Mouse (Mus musculus): ENCODE measurements around the gene Tango6. TPM values are rescaled to one million over a fixed set of nuclear protein-coding genes. Genes with fewer than 3 reads are reported as not detected.

Tango6 gene
- polyA plus RNA-seq, 1 experiment from 2014 or later, result 7.2 TPM

GRCm38 (mm10) chr8:106839209-106840001 lies 156.5 kb downstream of the Tango6 start:
- Histone ChIP-seq H3K27me3 (ENCODE audit: control insufficient read depth, insufficient read depth, low read length) (no peaks in the 10 kb centered on the region), H3K9ac (ENCODE audit: low read depth, low read length) (no peak overlapping the region), H3K27ac (ENCODE audit: low read depth, low read length) (no peak overlapping the region; the same call in 1 of the 2 replicates)

GRCm38 (mm10) chr8:106850034-106850433 lies 167.2 kb downstream of the Tango6 start:
- Histone ChIP-seq H3K27ac (ENCODE audit: low read depth, low read length) (no peak overlapping the region), H3K9ac (ENCODE audit: low read depth, low read length) (no peak overlapping the region), H3K4me2 (replicated peaks; ENCODE audit: low read depth, low read length) (no peak overlapping the region), H3K4me1 (replicated peaks; ENCODE audit: control insufficient read depth, insufficient read depth, low read length) (no peaks in the 10 kb centered on the region), H3K36me3 (ENCODE audit: control insufficient read depth, insufficient read depth, low read length) (no peaks in the 10 kb centered on the region), H3K9me3 (ENCODE audit: control insufficient read depth, low read length) (no peaks in the 10 kb centered on the region), H3K4me3 (ENCODE audit: low read depth, low read length) (no peak overlapping the region), H3K27me3 (ENCODE audit: control insufficient read depth, insufficient read depth, low read length) (no peaks in the 10 kb centered on the region)
- ATAC-seq (ENCODE audit: low FRiP score), result no peak
- no peak for DNase-seq (ENCODE audit: low spot score)
- WGBS, result 92% methylated on average over 10 of the region's 10 CpGs

More at GRCm38 (mm10) chr8:106839209-106840001, 156.5 kb downstream of the Tango6 start:
- Histone ChIP-seq H3K36me3 (ENCODE audit: control insufficient read depth, insufficient read depth, low read length) (no peaks in the 10 kb centered on the region), H3K4me1 (replicated peaks; ENCODE audit: control insufficient read depth, insufficient read depth, low read length) (no peaks in the 10 kb centered on the region), H3K9me3 (ENCODE audit: control insufficient read depth, low read length) (no peaks in the 10 kb centered on the region), H3K4me2 (replicated peaks; ENCODE audit: low read depth, low read length) (no peak overlapping the region), H3K4me3 (ENCODE audit: low read depth, low read length) (no peak overlapping the region)
- DNase-seq (ENCODE audit: low spot score), result peak; percentile 10
- ATAC-seq (ENCODE audit: low FRiP score), result no peak
- 54% methylated on average over 11 of the region's 11 CpGs for WGBS

GRCm38 (mm10) chr8:106854534-106855241 lies 171.8 kb downstream of the Tango6 start:
- Histone ChIP-seq H3K27me3 (ENCODE audit: control insufficient read depth, insufficient read depth, low read length) (no peaks in the 10 kb centered on the region), H3K36me3 (ENCODE audit: control insufficient read depth, insufficient read depth, low read length) (no peaks in the 10 kb centered on the region), H3K27ac (ENCODE audit: low read depth, low read length) (no peak overlapping the region), H3K4me1 (replicated peaks; ENCODE audit: control insufficient read depth, insufficient read depth, low read length) (no peaks in the 10 kb centered on the region), H3K9me3 (ENCODE audit: control insufficient read depth, low read length) (no peaks in the 10 kb centered on the region), H3K4me2 (replicated peaks; ENCODE audit: low read depth, low read length) (no peak overlapping the region), H3K4me3 (ENCODE audit: low read depth, low read length) (no peak overlapping the region), H3K9ac (ENCODE audit: low read depth, low read length) (no peak overlapping the region)
- no peak for DNase-seq (ENCODE audit: low spot score)
- WGBS, result 49% methylated on average over 8 of the region's 8 CpGs
- no peak for ATAC-seq (ENCODE audit: low FRiP score)

GRCm38 (mm10) chr8:106855242-106855562 lies 172.3 kb downstream of the Tango6 start:
- no peaks in the 10 kb centered on the region for H3K27me3 ChIP-seq (ENCODE audit: control insufficient read depth, insufficient read depth, low read length)
- H3K36me3 ChIP-seq (ENCODE audit: control insufficient read depth, insufficient read depth, low read length), result no peaks in the 10 kb centered on the region
- no peaks in the 10 kb centered on the region for H3K9me3 ChIP-seq (ENCODE audit: control insufficient read depth, low read length)
- H3K27ac ChIP-seq (ENCODE audit: low read depth, low read length), result no peak overlapping the region
- no peak overlapping the region for H3K9ac ChIP-seq (ENCODE audit: low read depth, low read length)
- no peak overlapping the region for H3K4me2 ChIP-seq (replicated peaks; ENCODE audit: low read depth, low read length)
- ATAC-seq (ENCODE audit: low FRiP score) (no peak), DNase-seq (ENCODE audit: low spot score) (no peak)
- H3K4me1 ChIP-seq (replicated peaks; ENCODE audit: control insufficient read depth, insufficient read depth, low read length), result no peaks in the 10 kb centered on the region
- WGBS, result 75% methylated on average over 3 of the region's 3 CpGs
- no peak overlapping the region for H3K4me3 ChIP-seq (ENCODE audit: low read depth, low read length)

- DNase-seq (ENCODE audit: low spot score) (no peak), ATAC-seq (ENCODE audit: low FRiP score) (no peak)
- Histone ChIP-seq H3K9ac (ENCODE audit: low read depth, low read length) (no peak overlapping the region), H3K4me2 (replicated peaks; ENCODE audit: low read depth, low read length) (no peak overlapping the region), H3K27ac (ENCODE audit: low read depth, low read length) (no peak overlapping the region), H3K9me3 (ENCODE audit: control insufficient read depth, low read length) (no peaks in the 10 kb centered on the region), H3K27me3 (ENCODE audit: control insufficient read depth, insufficient read depth, low read length) (no peaks in the 10 kb centered on the region), H3K36me3 (ENCODE audit: control insufficient read depth, insufficient read depth, low read length) (no peaks in the 10 kb centered on the region), H3K4me3 (ENCODE audit: low read depth, low read length) (no peak overlapping the region), H3K4me1 (replicated peaks; ENCODE audit: control insufficient read depth, insufficient read depth, low read length) (no peaks in the 10 kb centered on the region)
- 93% methylated on average over 10 of the region's 10 CpGs for whole genome bisulfite sequencing
Measured at GRCm38 (mm10) chr8:106862845-106863244, 180.0 kb downstream of the Tango6 start.

GRCm38 (mm10) chr8:106865354-106865753 lies 182.5 kb downstream of the Tango6 start:
- Histone ChIP-seq H3K27me3 (ENCODE audit: control insufficient read depth, insufficient read depth, low read length) (peaks cover 7% of the 10 kb centered on the region), H3K27ac (ENCODE audit: low read depth, low read length) (no peak overlapping the region), H3K36me3 (ENCODE audit: control insufficient read depth, insufficient read depth, low read length) (no peaks in the 10 kb centered on the region), H3K4me2 (replicated peaks; ENCODE audit: low read depth, low read length) (no peak overlapping the region), H3K9ac (ENCODE audit: low read depth, low read length) (no peak overlapping the region), H3K9me3 (ENCODE audit: control insufficient read depth, low read length) (no peaks in the 10 kb centered on the region), H3K4me1 (replicated peaks; ENCODE audit: control insufficient read depth, insufficient read depth, low read length) (peaks cover 2% of the 10 kb centered on the region; the same call in 1 of the 2 replicates), H3K4me3 (ENCODE audit: low read depth, low read length) (no peak overlapping the region)
- WGBS, result 70% methylated on average over 9 of the region's 9 CpGs
- DNase-seq (ENCODE audit: low spot score) (no peak), ATAC-seq (ENCODE audit: low FRiP score) (no peak)

- Histone ChIP-seq H3K27ac (ENCODE audit: low read depth, low read length) (no peak within 1 kb of the TSS), H3K9ac (ENCODE audit: low read depth, low read length) (peak within 1 kb of the TSS; percentile 31), H3K36me3 (ENCODE audit: control insufficient read depth, insufficient read depth, low read length) (no peaks in the 10 kb centered on the region), H3K4me3 (ENCODE audit: low read depth, low read length) (peak within 1 kb of the TSS; percentile 48), H3K4me2 (replicated peaks; ENCODE audit: low read depth, low read length) (peak within 1 kb of the TSS; percentile 98), H3K4me1 (replicated peaks; ENCODE audit: control insufficient read depth, insufficient read depth, low read length) (peaks cover 10% of the 10 kb centered on the region), H3K27me3 (ENCODE audit: control insufficient read depth, insufficient read depth, low read length) (peaks cover 26% of the 10 kb centered on the region), H3K9me3 (ENCODE audit: control insufficient read depth, low read length) (no peaks in the 10 kb centered on the region)
- no peak for ATAC-seq (ENCODE audit: low FRiP score)
- 1% methylated on average over 18 of the region's 18 CpGs for WGBS
- DNase-seq (ENCODE audit: low spot score), result peak; percentile 46
Measured at GRCm38 (mm10) chr8:106870051-106870450, 187.2 kb downstream of the Tango6 start, which contains the start of gene Has3. Gene Has3 (plus strand): TSS chr8:106870242.

- under 1% methylated on average over 57 of the region's 63 CpGs for WGBS
- Histone ChIP-seq H3K4me1 (replicated peaks; ENCODE audit: control insufficient read depth, insufficient read depth, low read length) (peaks cover 10% of the 10 kb centered on the region), H3K9ac (ENCODE audit: low read depth, low read length) (peak overlapping the region; percentile 31), H3K27me3 (ENCODE audit: control insufficient read depth, insufficient read depth, low read length) (peaks cover 26% of the 10 kb centered on the region), H3K4me3 (ENCODE audit: low read depth, low read length) (peak overlapping the region; percentile 48), H3K27ac (ENCODE audit: low read depth, low read length) (no peak overlapping the region), H3K4me2 (replicated peaks; ENCODE audit: low read depth, low read length) (peak overlapping the region; percentile 98), H3K36me3 (ENCODE audit: control insufficient read depth, insufficient read depth, low read length) (no peaks in the 10 kb centered on the region), H3K9me3 (ENCODE audit: control insufficient read depth, low read length) (no peaks in the 10 kb centered on the region)
- DNase-seq (ENCODE audit: low spot score) (peak; percentile 78), ATAC-seq (ENCODE audit: low FRiP score) (peak; percentile 74)
Measured at GRCm38 (mm10) chr8:106870537-106871327, 187.9 kb downstream of the Tango6 start.

Data from hindbrain, embryonic 11.5 days (tissue).